Mouse (Mus musculus): ENCODE data around the gene Acd. TPM values are rescaled to one million over a fixed set of nuclear protein-coding genes. Genes with fewer than 3 reads are reported as not detected.

Gene Acd
- polyA plus RNA-seq, 1 experiment from 2014 or later = 84.3 TPM

GRCm38 (mm10) chr8:105699488-105700215 lies 1.2 kb downstream of the Acd start:
- H3K9ac ChIP-seq = peak overlapping the region; percentile 82
- 84% methylated on average over 11 of the region's 11 CpGs for WGBS
- ATAC-seq (ENCODE audit: insufficient number of reproducible peaks, insufficient read depth, low FRiP score, low TSS enrichment, low read depth) = no peak
- no peak overlapping the region for H3K27ac ChIP-seq
- H3K36me3 ChIP-seq = peaks cover 48% of the 10 kb centered on the region
- H3K4me1 ChIP-seq = peaks cover 18% of the 10 kb centered on the region
- H3K27me3 ChIP-seq = peaks cover 10% of the 10 kb centered on the region
- peak overlapping the region; percentile 72 for H3K4me3 ChIP-seq
- peak overlapping the region; percentile 91 for H3K4me2 ChIP-seq
- no peaks in the 10 kb centered on the region for H3K9me3 ChIP-seq

GRCm38 (mm10) chr8:105698734-105699133 lies 2.2 kb downstream of the Acd start:
- 85% methylated on average over 5 of the region's 5 CpGs for WGBS
- Histone ChIP-seq H3K4me2 (no peak overlapping the region), H3K9me3 (no peaks in the 10 kb centered on the region), H3K9ac (no peak overlapping the region), H3K27ac (no peak overlapping the region), H3K36me3 (peaks cover 39% of the 10 kb centered on the region), H3K4me3 (no peak overlapping the region), H3K27me3 (peaks cover 17% of the 10 kb centered on the region), H3K4me1 (peaks cover 26% of the 10 kb centered on the region)
- no peak for ATAC-seq (ENCODE audit: insufficient number of reproducible peaks, insufficient read depth, low FRiP score, low TSS enrichment, low read depth)

- H3K36me3 ChIP-seq = peaks cover 29% of the 10 kb centered on the region
- no peak overlapping the region for H3K27ac ChIP-seq
- H3K9ac ChIP-seq = no peak overlapping the region
- ATAC-seq (ENCODE audit: insufficient number of reproducible peaks, insufficient read depth, low FRiP score, low TSS enrichment, low read depth) = no peak
- peaks cover 27% of the 10 kb centered on the region for H3K4me1 ChIP-seq
- WGBS = 93% methylated on average over 17 of the region's 17 CpGs
- no peak overlapping the region for H3K4me2 ChIP-seq
- H3K9me3 ChIP-seq = no peaks in the 10 kb centered on the region; the same call in 1 of the 2 replicates
- peaks cover 17% of the 10 kb centered on the region for H3K27me3 ChIP-seq
- no peak overlapping the region for H3K4me3 ChIP-seq
Observed at GRCm38 (mm10) chr8:105697196-105697780, 3.6 kb downstream of the Acd start.

- WGBS = 79% methylated on average over 30 of the region's 30 CpGs
- ATAC-seq (ENCODE audit: insufficient number of reproducible peaks, insufficient read depth, low FRiP score, low TSS enrichment, low read depth) = no peak
- Histone ChIP-seq H3K27ac (no peak overlapping the region), H3K27me3 (peaks cover 17% of the 10 kb centered on the region), H3K9me3 (no peaks in the 10 kb centered on the region; the same call in 1 of the 2 replicates), H3K9ac (0 out of 2 replicates have a peak overlapping the region, but pooled peaks have one; percentile 2), H3K4me1 (peaks cover 18% of the 10 kb centered on the region), H3K4me2 (no peak overlapping the region), H3K4me3 (no peak overlapping the region), H3K36me3 (peaks cover 29% of the 10 kb centered on the region)
Observed at GRCm38 (mm10) chr8:105695080-105695780, 5.7 kb downstream of the Acd start.

DNA sequence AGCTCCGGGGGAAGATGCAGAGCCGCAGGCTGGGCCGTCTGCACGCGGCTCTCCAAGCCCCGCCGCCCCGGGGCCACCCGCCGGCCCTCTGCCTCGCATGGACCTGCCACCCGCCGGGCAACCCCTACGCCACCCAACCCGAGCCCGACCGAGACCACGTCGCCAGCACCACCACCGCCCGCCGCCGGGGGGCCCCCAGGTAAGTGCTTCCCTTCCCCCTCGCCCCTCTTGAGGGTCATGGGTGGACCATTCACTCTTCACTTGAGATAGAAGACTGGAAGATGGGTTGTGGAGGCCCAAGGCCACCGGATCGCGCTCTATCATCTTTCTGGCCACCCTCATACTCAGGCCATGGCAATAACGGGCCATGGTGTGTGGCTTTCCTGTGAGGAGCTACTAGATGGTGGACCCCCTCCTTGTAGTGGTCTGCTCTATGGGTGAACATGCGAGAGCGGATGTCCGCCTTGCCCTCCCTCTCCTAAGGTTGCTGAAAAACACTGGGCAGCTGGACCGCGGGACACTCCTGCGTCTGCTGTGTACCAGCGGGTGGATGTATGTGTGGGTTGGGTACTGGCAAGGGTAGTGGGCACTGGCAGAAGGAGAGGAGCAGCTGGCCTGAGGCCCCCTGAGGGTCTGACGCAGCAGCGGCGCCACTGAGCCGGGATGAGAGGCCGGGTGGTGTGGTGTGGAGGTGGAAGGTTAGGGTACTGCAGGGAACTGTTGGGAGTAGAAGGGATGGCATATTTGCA lies 6.7 kb downstream of the Acd start:
- peaks cover 29% of the 10 kb centered on the region for H3K36me3 ChIP-seq
- H3K9me3 ChIP-seq = no peaks in the 10 kb centered on the region; the same call in 1 of the 2 replicates
- peak overlapping the region; percentile 67 for H3K9ac ChIP-seq
- WGBS = 8% methylated on average over 40 of the region's 40 CpGs
- H3K4me1 ChIP-seq = peaks cover 11% of the 10 kb centered on the region
- peak overlapping the region; percentile 96 for H3K4me2 ChIP-seq
- H3K4me3 ChIP-seq = peak overlapping the region; percentile 50
- no peak overlapping the region for H3K27ac ChIP-seq
- ATAC-seq (ENCODE audit: insufficient number of reproducible peaks, insufficient read depth, low FRiP score, low TSS enrichment, low read depth) = no peak
- H3K27me3 ChIP-seq = peaks cover 17% of the 10 kb centered on the region

- H3K27ac ChIP-seq = no peak overlapping the region
- peak overlapping the region; percentile 67 for H3K9ac ChIP-seq
- H3K9me3 ChIP-seq = no peaks in the 10 kb centered on the region; the same call in 1 of the 2 replicates
- H3K4me2 ChIP-seq = peak overlapping the region; percentile 96
- H3K27me3 ChIP-seq = peaks cover 17% of the 10 kb centered on the region
- H3K4me1 ChIP-seq = peaks cover 11% of the 10 kb centered on the region
- H3K36me3 ChIP-seq = peaks cover 27% of the 10 kb centered on the region
- WGBS = 2% methylated on average over 30 of the region's 30 CpGs
- peak overlapping the region; percentile 50 for H3K4me3 ChIP-seq
- ATAC-seq (ENCODE audit: insufficient number of reproducible peaks, insufficient read depth, low FRiP score, low TSS enrichment, low read depth) = no peak
Observed at GRCm38 (mm10) chr8:105693648-105694047, 7.3 kb downstream of the Acd start.

DNA sequence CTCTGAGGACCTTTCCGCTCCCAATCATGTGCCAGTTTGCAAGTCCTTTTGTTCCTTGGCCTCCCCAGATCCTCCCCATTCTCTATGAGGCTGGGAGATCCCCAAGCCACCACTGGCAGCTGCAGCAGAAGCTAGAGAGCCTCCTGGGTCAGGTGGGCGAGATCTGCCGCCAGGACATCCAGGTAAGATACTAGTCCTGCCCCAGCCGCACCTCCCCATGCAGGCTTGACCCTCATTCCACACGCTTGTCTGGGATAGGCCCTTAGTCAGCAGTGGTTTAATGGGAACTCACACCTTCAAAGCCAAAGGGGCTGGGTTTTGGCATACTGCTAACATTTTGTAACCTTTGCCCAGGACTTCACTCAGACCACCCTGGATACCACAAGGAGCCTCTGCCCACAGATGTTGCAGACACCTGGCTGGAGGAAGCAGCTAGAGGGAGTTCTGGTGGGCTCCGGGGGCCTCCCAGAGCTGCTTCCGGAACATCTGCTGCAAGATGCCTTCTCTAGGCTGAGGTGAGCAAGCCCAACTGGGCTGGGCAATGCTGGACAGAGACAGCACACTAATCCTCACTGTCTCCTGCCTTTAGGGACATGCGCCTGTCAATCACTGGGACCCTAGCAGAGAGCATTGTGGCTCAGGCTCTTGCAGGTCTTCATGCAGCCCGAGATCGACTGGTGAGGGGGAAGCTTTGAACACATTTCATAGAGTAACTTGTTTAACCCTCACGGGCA lies 8.3 kb downstream of the Acd start:
- ATAC-seq (ENCODE audit: insufficient number of reproducible peaks, insufficient read depth, low FRiP score, low TSS enrichment, low read depth) = no peak
- Histone ChIP-seq H3K4me2 (no peak overlapping the region), H3K9me3 (no peaks in the 10 kb centered on the region; the same call in 1 of the 2 replicates), H3K9ac (no peak overlapping the region), H3K27ac (no peak overlapping the region), H3K27me3 (peaks cover 17% of the 10 kb centered on the region), H3K4me1 (peaks cover 11% of the 10 kb centered on the region), H3K4me3 (no peak overlapping the region), H3K36me3 (peaks cover 17% of the 10 kb centered on the region)
- WGBS = 96% methylated on average over 11 of the region's 11 CpGs

GRCm38 (mm10) chr8:105690978-105691377 lies 9.9 kb downstream of the Acd start:
- no peak overlapping the region for H3K27ac ChIP-seq
- no peak overlapping the region for H3K4me2 ChIP-seq
- H3K9me3 ChIP-seq = no peaks in the 10 kb centered on the region; the same call in 1 of the 2 replicates
- H3K4me1 ChIP-seq = peaks cover 13% of the 10 kb centered on the region
- peaks cover 3% of the 10 kb centered on the region; the same call in 1 of the 2 replicates for H3K36me3 ChIP-seq
- H3K4me3 ChIP-seq = no peak overlapping the region
- H3K27me3 ChIP-seq = peaks cover 17% of the 10 kb centered on the region
- ATAC-seq (ENCODE audit: insufficient number of reproducible peaks, insufficient read depth, low FRiP score, low TSS enrichment, low read depth) = no peak
- 82% methylated on average over 14 of the region's 14 CpGs for WGBS
- no peak overlapping the region for H3K9ac ChIP-seq

- 87% methylated on average over 9 of the region's 9 CpGs for WGBS
- ATAC-seq (ENCODE audit: insufficient number of reproducible peaks, insufficient read depth, low FRiP score, low TSS enrichment, low read depth) = no peak
- Histone ChIP-seq H3K4me1 (peaks cover 20% of the 10 kb centered on the region), H3K27me3 (peaks cover 11% of the 10 kb centered on the region), H3K27ac (no peak overlapping the region), H3K36me3 (peaks cover 3% of the 10 kb centered on the region; the same call in 1 of the 2 replicates), H3K9ac (no peak overlapping the region), H3K4me3 (no peak overlapping the region), H3K4me2 (no peak overlapping the region), H3K9me3 (no peaks in the 10 kb centered on the region; the same call in 1 of the 2 replicates)
Observed at GRCm38 (mm10) chr8:105689983-105690360, 10.9 kb downstream of the Acd start.

- Histone ChIP-seq H3K27ac (no peak overlapping the region), H3K27me3 (peaks cover 5% of the 10 kb centered on the region), H3K4me2 (no peak overlapping the region), H3K9ac (0 out of 2 replicates have a peak overlapping the region, but pooled peaks have one; percentile 32), H3K4me3 (no peak overlapping the region), H3K36me3 (peaks cover 3% of the 10 kb centered on the region; the same call in 1 of the 2 replicates), H3K9me3 (no peaks in the 10 kb centered on the region; the same call in 1 of the 2 replicates), H3K4me1 (peaks cover 18% of the 10 kb centered on the region)
- ATAC-seq (ENCODE audit: insufficient number of reproducible peaks, insufficient read depth, low FRiP score, low TSS enrichment, low read depth) = no peak
- WGBS = 61% methylated on average over 35 of the region's 35 CpGs
Observed at GRCm38 (mm10) chr8:105689256-105689982, 11.5 kb downstream of the Acd start.
